Mouse (Mus musculus): Measurements from ENCODE around the gene Acoxl. TPM values are rescaled to one million over a fixed set of nuclear protein-coding genes. Genes with fewer than 3 reads are reported as not detected.
A peak's percentile ranks its signal among the peaks of the same experiment; 100 is the strongest.

Gene Acoxl
- 0.09 TPM in 1 of 2 replicates, not detected in the other for polyA plus RNA-seq (2014; fragmentation: Nextera tagmentation; extraction: Ambion mirVana)

DNA sequence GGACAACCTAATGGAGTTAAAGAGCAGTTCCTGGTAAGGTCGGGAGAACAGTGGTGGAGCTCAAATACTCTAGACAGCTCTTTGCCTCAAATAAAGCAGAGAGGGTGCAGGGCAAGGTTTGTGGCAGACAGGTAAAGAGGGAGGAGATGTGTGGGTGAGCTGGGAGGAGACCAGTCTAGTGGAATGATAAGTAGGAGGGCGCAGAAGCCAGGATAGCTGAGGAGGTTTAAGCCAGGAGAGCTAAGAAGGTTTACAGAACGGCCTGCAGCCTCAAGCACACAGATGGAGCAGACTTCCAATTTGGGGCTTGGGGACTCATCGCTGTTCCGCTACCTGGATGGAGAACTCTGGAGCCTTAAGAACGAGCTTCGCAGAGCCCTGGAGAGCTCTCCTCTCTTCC, at the start of gene Acoxl:
Gene Acoxl, plus strand, starts transcription at position 301 of the 400 bp plus-strand sequence.
- DNase-seq (ENCODE audit: low spot score), result no peak
- 68% methylated on average over 7 of the region's 7 CpGs for WGBS
- H3K4me3 ChIP-seq (ENCODE audit: low read depth, low read length), result no peak within 1 kb of the TSS
- H3K27me3 ChIP-seq (ENCODE audit: control insufficient read depth, insufficient read depth, low read length), result peaks cover 10% of the 10 kb centered on the region
- no peak within 1 kb of the TSS for H3K27ac ChIP-seq (ENCODE audit: low read depth, low read length)
- ATAC-seq (ENCODE audit: insufficient read depth, low FRiP score, low TSS enrichment), result no peak
- no peaks in the 10 kb centered on the region for H3K9me3 ChIP-seq (ENCODE audit: control insufficient read depth, low read length)
- no peak within 1 kb of the TSS for H3K4me2 ChIP-seq (ENCODE audit: low read depth)
- H3K9ac ChIP-seq (ENCODE audit: low read length), result no peak within 1 kb of the TSS
- no peaks in the 10 kb centered on the region for H3K4me1 ChIP-seq (ENCODE audit: control insufficient read depth, insufficient read depth, low read length)
- H3K36me3 ChIP-seq (ENCODE audit: control insufficient read depth, insufficient read depth, low read length), result no peaks in the 10 kb centered on the region

DNA sequence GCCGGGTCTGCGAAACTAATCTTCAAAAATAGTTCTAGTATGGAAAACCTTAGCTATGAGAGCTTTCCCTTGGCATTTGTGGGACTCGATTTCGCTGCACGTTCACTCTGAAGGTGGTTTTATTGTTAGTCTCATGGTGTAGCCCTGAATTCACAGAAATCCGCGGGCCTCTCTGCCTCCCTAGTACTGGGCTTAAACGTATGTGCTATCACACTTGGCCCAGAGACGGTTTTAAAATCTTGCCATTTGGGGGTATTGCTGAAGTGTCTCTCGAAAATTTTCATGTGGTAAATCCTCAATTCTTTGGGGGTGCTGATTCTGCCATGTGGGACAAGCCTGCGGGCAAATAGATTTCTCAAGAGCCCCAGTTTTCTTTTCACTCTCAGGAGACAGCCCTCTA, 49.5 kb upstream of the Acoxl start:
- Histone ChIP-seq H3K9ac (ENCODE audit: low read length) (peak overlapping the region; percentile 67), H3K36me3 (ENCODE audit: control insufficient read depth, insufficient read depth, low read length) (no peaks in the 10 kb centered on the region), H3K4me1 (ENCODE audit: control insufficient read depth, insufficient read depth, low read length) (peaks cover 8% of the 10 kb centered on the region; the same call in 1 of the 2 replicates), H3K27ac (ENCODE audit: low read depth, low read length) (no peak overlapping the region), H3K9me3 (ENCODE audit: control insufficient read depth, low read length) (no peaks in the 10 kb centered on the region), H3K4me2 (ENCODE audit: low read depth) (peak overlapping the region; percentile 58), H3K4me3 (ENCODE audit: low read depth, low read length) (peak overlapping the region; percentile 54), H3K27me3 (ENCODE audit: control insufficient read depth, insufficient read depth, low read length) (no peaks in the 10 kb centered on the region)
- DNase-seq (ENCODE audit: low spot score) (no peak), ATAC-seq (ENCODE audit: insufficient read depth, low FRiP score, low TSS enrichment) (no peak)
- 7% methylated on average over 11 of the region's 11 CpGs for WGBS

DNA sequence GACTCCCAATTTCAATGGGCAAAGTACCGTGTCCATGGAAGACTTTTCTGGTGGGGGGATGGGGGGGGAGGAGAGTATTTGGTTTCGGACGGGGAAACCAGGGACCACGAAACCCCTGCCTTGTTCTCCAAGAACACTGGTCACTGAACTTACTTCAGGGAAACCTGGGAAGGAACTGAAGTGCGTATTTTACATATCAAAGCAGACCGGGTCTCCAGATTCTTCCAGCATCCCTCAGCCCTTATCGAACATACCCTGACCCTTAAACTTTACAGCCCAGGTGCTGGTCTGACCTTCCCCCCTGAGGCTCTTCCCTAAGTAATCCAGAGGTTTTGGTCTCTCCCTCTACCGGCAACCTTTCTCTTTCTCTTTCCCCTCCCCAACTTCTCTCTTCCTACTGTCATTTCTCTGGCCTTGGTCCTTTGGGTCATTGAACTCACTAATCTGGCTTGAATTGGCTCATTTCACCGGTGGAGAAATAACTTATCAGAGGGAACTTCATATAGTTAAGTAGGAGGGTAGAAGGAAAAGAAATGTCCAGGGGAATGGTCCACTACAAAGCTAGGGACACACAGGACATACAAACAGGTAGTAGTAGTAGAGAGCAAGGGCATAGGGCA, 48.9 kb upstream of the Acoxl start:
- no peaks in the 10 kb centered on the region for H3K36me3 ChIP-seq (ENCODE audit: control insufficient read depth, insufficient read depth, low read length)
- peak overlapping the region; percentile 58 for H3K4me2 ChIP-seq (ENCODE audit: low read depth)
- ATAC-seq (ENCODE audit: insufficient read depth, low FRiP score, low TSS enrichment) (no peak), DNase-seq (ENCODE audit: low spot score) (no peak)
- no peak overlapping the region for H3K27ac ChIP-seq (ENCODE audit: low read depth, low read length)
- peaks cover 8% of the 10 kb centered on the region; the same call in 1 of the 2 replicates for H3K4me1 ChIP-seq (ENCODE audit: control insufficient read depth, insufficient read depth, low read length)
- no peaks in the 10 kb centered on the region for H3K27me3 ChIP-seq (ENCODE audit: control insufficient read depth, insufficient read depth, low read length)
- peak overlapping the region; percentile 54; the same call in 1 of the 2 replicates for H3K4me3 ChIP-seq (ENCODE audit: low read depth, low read length)
- H3K9ac ChIP-seq (ENCODE audit: low read length), result no peak overlapping the region; the same call in 1 of the 2 replicates
- WGBS, result 22% methylated on average over 9 of the region's 9 CpGs
- no peaks in the 10 kb centered on the region for H3K9me3 ChIP-seq (ENCODE audit: control insufficient read depth, low read length)

DNA sequence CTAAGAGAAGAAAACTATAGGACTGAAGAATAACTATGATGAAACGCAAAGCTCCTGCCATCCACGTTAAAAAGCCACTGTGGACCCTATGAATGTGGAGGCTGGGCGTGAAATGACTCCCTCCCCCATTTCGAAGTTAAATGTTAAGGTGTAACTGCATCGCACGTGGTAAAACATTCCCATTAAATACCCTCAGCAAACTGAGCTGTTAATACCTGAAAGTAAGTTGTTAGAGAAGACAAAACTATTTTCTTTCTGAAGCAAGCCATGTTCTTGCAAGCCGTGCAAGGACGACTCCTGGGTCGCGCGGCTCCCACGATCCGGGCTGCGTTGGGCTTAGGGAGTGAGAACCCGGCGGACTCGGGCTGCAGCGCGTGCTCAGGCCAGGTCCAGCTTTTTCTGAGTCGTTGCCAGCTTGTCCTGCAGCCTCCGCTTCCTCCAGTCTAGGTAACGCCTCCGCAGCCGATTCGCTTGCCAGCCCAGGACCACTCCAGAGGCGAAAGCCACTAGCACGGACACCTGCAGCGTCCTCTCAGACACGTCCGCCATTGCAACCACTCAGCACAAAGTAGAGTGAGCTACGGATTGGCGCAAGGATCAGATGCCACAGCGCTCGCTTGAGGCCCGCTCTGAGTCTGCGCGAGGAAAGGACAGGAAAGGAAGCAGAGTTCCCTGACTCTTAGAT, 46.6 kb upstream of the Acoxl start, which contains the start of gene Mtln:
Gene Mtln, minus strand, starts transcription at position 570 of the 685 bp plus-strand sequence.
- peaks cover 8% of the 10 kb centered on the region; the same call in 1 of the 2 replicates for H3K4me1 ChIP-seq (ENCODE audit: control insufficient read depth, insufficient read depth, low read length)
- under 1% methylated on average over 37 of the region's 37 CpGs for WGBS
- DNase-seq (ENCODE audit: low spot score), result peak; percentile 90
- ATAC-seq (ENCODE audit: insufficient read depth, low FRiP score, low TSS enrichment), result peak; percentile 91
- H3K27me3 ChIP-seq (ENCODE audit: control insufficient read depth, insufficient read depth, low read length), result no peaks in the 10 kb centered on the region
- H3K27ac ChIP-seq (ENCODE audit: low read depth, low read length), result peak within 1 kb of the TSS; percentile 78
- H3K9me3 ChIP-seq (ENCODE audit: control insufficient read depth, low read length), result no peaks in the 10 kb centered on the region
- peak within 1 kb of the TSS; percentile 63 for H3K4me3 ChIP-seq (ENCODE audit: low read depth, low read length)
- H3K4me2 ChIP-seq (ENCODE audit: low read depth), result peak within 1 kb of the TSS; percentile 59
- no peaks in the 10 kb centered on the region for H3K36me3 ChIP-seq (ENCODE audit: control insufficient read depth, insufficient read depth, low read length)
- H3K9ac ChIP-seq (ENCODE audit: low read length), result peak within 1 kb of the TSS; percentile 87

DNA sequence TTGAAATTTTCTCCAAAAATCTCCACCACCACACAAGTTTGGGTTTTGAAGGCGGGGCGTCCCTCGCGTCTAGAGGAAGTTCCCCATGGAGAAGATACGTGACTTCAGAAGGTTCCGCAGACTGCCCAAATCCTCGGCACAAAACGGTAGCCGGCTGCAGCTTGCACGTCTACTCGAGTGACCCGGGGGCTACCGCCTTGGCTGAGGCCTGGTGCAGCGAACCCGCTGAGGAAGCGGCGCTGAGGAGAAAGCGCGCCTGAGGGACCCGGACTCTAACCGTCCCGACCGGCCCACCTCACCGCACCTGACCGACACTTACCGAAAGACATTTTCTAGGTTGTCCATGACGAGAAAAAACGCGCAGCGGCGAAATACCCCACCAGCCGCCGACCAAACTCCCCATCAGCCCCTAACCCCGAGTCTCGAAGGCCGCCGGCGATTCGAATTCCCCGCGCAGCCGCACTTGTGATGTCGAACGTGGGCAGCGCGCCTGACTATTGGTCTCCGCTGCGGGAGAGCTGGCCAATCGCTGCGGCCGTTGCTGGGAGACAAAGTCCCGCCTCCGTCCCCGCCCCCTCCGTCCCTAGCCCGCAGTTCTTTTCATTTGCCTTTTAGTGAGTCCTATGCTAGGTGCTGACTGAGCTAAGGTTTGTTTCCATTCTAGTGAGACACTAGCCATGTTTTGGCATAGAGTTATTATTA, 7.1 kb upstream of the Acoxl start, which contains the start of gene Bub1:
Gene Bub1, minus strand, starts transcription at position 465 of the 702 bp plus-strand sequence.
- H3K4me1 ChIP-seq (ENCODE audit: control insufficient read depth, insufficient read depth, low read length), result peaks cover 6% of the 10 kb centered on the region; the same call in 1 of the 2 replicates
- no peak within 1 kb of the TSS for H3K27ac ChIP-seq (ENCODE audit: low read depth, low read length)
- ATAC-seq (ENCODE audit: insufficient read depth, low FRiP score, low TSS enrichment) (peak; percentile 96), DNase-seq (ENCODE audit: low spot score) (peak; percentile 94)
- WGBS, result under 1% methylated on average over 56 of the region's 56 CpGs
- H3K27me3 ChIP-seq (ENCODE audit: control insufficient read depth, insufficient read depth, low read length), result no peaks in the 10 kb centered on the region
- H3K9ac ChIP-seq (ENCODE audit: low read length), result peak within 1 kb of the TSS; percentile 67
- H3K4me2 ChIP-seq (ENCODE audit: low read depth), result peak within 1 kb of the TSS; percentile 62
- no peaks in the 10 kb centered on the region for H3K9me3 ChIP-seq (ENCODE audit: control insufficient read depth, low read length)
- peak within 1 kb of the TSS; percentile 82 for H3K4me3 ChIP-seq (ENCODE audit: low read depth, low read length)
- H3K36me3 ChIP-seq (ENCODE audit: control insufficient read depth, insufficient read depth, low read length), result 0 out of 2 replicates have a peak, but pooled peaks cover 2% of the 10 kb centered on the region

DNA sequence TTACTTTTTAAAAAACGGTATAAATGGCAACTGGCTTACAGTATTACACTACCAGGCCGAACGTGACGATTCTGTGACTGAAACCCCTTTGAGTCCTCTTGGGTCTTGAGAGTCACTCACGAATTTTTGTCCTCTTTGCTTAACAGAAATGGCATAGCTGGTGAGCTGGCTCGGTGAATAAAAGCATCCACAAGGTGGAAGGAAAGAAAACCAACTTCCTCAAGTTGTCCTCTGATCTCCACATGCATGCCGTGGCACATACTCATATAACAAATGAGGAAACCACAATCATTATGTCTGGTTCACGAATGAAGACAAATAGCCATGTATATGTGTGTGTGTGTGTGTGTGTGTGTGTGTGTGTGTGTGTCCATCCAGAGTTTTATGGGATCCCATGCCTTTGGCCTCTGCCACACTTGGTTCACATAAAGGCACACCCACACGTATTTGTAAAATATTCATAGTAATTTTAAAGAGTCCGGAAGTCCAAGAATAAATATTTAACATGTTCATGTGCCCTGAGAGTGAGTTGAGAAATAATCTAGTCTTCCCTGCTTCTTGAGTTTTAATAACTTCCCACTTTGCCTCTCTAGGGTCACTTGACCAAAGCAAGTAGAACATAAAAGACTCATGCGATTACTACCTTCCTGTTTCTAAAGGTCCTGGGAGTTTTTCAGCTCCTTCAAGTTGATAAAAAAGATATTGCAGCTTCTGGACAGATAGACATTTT, 6.4 kb upstream of the Acoxl start:
- 0 out of 2 replicates have a peak overlapping the region, but pooled peaks have one; percentile 19 for H3K9ac ChIP-seq (ENCODE audit: low read length)
- peaks cover 6% of the 10 kb centered on the region; the same call in 1 of the 2 replicates for H3K4me1 ChIP-seq (ENCODE audit: control insufficient read depth, insufficient read depth, low read length)
- H3K4me2 ChIP-seq (ENCODE audit: low read depth), result peak overlapping the region; percentile 62
- H3K4me3 ChIP-seq (ENCODE audit: low read depth, low read length), result peak overlapping the region; percentile 82
- no peaks in the 10 kb centered on the region for H3K27me3 ChIP-seq (ENCODE audit: control insufficient read depth, insufficient read depth, low read length)
- no peaks in the 10 kb centered on the region for H3K9me3 ChIP-seq (ENCODE audit: control insufficient read depth, low read length)
- DNase-seq (ENCODE audit: low spot score), result no peak
- 49% methylated on average over 11 of the region's 11 CpGs for WGBS
- no peak overlapping the region for H3K27ac ChIP-seq (ENCODE audit: low read depth, low read length)
- ATAC-seq (ENCODE audit: insufficient read depth, low FRiP score, low TSS enrichment), result no peak
- H3K36me3 ChIP-seq (ENCODE audit: control insufficient read depth, insufficient read depth, low read length), result 0 out of 2 replicates have a peak, but pooled peaks cover 1% of the 10 kb centered on the region

DNA sequence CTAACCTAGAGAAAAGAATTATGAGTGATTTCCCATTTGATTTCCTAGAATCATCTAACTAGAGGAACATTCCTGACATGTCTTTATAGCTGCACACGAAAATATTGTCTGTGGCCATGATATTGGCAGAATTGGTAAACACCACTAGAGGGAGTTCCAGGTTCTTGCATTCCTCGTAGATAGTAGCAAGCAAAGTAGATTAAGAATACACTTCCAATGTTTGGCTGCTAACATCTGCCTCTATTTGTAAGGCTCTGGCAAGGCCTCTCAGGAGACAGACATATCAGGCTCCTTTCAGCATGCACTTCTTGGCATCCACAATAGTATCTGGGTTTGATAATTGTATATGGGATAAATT, 5.9 kb upstream of the Acoxl start:
- no peak overlapping the region for H3K4me3 ChIP-seq (ENCODE audit: low read depth, low read length)
- peaks cover 6% of the 10 kb centered on the region; the same call in 1 of the 2 replicates for H3K4me1 ChIP-seq (ENCODE audit: control insufficient read depth, insufficient read depth, low read length)
- H3K36me3 ChIP-seq (ENCODE audit: control insufficient read depth, insufficient read depth, low read length), result no peaks in the 10 kb centered on the region
- no peaks in the 10 kb centered on the region for H3K9me3 ChIP-seq (ENCODE audit: control insufficient read depth, low read length)
- no peak for ATAC-seq (ENCODE audit: insufficient read depth, low FRiP score, low TSS enrichment)
- no peak overlapping the region for H3K27ac ChIP-seq (ENCODE audit: low read depth, low read length)
- H3K4me2 ChIP-seq (ENCODE audit: low read depth), result no peak overlapping the region
- 39% methylated on average over 2 of the region's 2 CpGs for WGBS
- no peaks in the 10 kb centered on the region for H3K27me3 ChIP-seq (ENCODE audit: control insufficient read depth, insufficient read depth, low read length)
- H3K9ac ChIP-seq (ENCODE audit: low read length), result no peak overlapping the region
- no peak for DNase-seq (ENCODE audit: low spot score)

DNA sequence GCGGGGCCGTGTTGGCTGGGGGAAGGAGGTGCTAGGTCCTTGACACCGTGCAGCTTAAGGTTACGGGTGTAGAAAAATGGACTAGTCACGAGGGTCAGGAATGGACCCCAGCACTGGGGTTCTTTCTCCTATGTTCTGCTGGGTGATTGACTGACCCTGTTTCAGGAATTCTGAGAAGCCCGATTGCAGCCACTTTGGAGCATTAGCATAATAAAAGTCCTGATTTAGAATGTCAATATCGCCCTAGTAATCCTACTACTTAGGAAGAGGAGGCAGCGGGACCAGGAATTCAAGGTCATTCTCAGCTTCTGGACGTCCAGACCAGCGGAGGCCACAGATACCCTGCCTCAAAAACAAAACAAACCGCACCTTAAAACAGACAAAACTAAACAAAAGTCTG, 749 bp downstream of the Acoxl start:
- Histone ChIP-seq H3K27ac (ENCODE audit: low read depth, low read length) (no peak overlapping the region), H3K4me1 (ENCODE audit: control insufficient read depth, insufficient read depth, low read length) (no peaks in the 10 kb centered on the region), H3K27me3 (ENCODE audit: control insufficient read depth, insufficient read depth, low read length) (peaks cover 10% of the 10 kb centered on the region), H3K4me2 (ENCODE audit: low read depth) (no peak overlapping the region), H3K4me3 (ENCODE audit: low read depth, low read length) (no peak overlapping the region), H3K9ac (ENCODE audit: low read length) (no peak overlapping the region), H3K9me3 (ENCODE audit: control insufficient read depth, low read length) (no peaks in the 10 kb centered on the region), H3K36me3 (ENCODE audit: control insufficient read depth, insufficient read depth, low read length) (no peaks in the 10 kb centered on the region)
- no peak for DNase-seq (ENCODE audit: low spot score)
- no peak for ATAC-seq (ENCODE audit: insufficient read depth, low FRiP score, low TSS enrichment)
- whole genome bisulfite sequencing, result 14% methylated on average over 11 of the region's 11 CpGs
